8 mouse cellular contexts compared by ENCODE assay signal in the genomic region with DNA sequence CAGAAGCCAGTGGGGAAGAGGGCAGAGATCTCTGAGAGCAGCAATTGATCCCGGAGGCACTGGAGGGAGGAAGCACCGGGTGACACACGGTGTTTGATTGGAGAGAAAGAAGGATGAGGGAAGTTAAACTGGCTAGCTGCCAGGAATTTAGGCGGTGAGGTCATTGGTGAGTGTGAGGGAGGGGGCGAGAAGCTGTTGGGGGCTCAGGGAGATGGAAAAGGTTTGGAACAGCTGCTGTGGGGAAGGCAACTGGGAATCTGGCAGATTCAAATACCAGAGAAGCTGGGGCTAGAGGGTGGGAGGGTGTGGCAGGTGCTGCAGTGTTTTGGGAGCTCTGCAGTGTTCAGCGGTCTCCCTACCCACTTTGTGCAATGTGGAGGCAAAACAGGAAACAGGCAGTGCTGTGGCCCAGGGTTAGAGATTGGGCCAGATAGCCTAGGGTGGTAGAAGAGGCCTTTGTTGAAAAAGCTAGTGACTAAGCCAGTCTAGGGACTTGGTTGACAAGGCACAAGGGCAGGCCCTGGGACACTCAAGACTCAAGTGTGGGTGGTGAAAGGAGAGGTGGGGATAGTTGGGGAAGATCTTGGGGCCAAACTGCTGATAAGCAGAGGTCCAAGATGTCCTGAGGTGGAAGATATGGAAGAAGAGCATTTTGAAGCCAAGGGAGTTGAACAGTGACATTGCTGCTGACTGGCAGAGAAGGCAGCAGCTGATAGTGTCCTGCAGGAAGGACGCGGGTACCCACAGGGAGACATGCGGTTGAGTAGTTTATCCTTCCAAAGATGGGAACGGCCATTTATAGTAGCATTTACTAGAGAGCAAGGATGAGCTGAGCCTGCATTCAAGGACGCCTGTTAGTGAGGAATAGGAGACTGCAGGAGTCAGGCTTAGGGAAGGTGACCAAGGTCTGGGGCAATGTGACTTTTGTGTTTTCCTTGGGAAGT. TPM values are rescaled to one million over a fixed set of nuclear protein-coding genes. Genes with fewer than 3 reads are reported as not detected.
DNase-seq lines count a peak whose midpoint lies in the region; ATAC-seq and TF ChIP-seq lines count a peak whose summit lies in the region.

No protein-coding gene starts in this region.

- peak; percentile 29 to 53 for DNase-seq in adrenal gland, postnatal 36 days
- no peak for DNase-seq in adrenal gland, postnatal 4 days (ENCODE audit: low spot score in 2 of 2)
- peak; percentile 68 for DNase-seq in midbrain, embryonic 11.5 days (ENCODE audit: low spot score, missing footprints)
- peak; percentile 42 for DNase-seq in liver, postnatal 0 days
- DNase-seq in B cell, adult 2 months, result no peak
- DNase-seq in embryo, embryonic 11 days, result no peak

- H3K9ac ChIP-seq in midbrain, embryonic 11.5 days (ENCODE audit: low read length), result no peak overlapping the region
- no peak overlapping the region for H3K9ac ChIP-seq in midbrain, embryonic 15.5 days
- peak overlapping the region; percentile 22; the same call in 1 of the 2 replicates for H3K9ac ChIP-seq in heart, embryonic 11.5 days (ENCODE audit: low read depth, low read length)
- H3K9ac ChIP-seq in liver, postnatal 0 days (replicated peaks), result no peak overlapping the region; the same call in none of the 2 replicates

- peaks cover 6% of the 10 kb centered on the region for H3K4me1 ChIP-seq in midbrain, embryonic 11.5 days (ENCODE audit: control insufficient read depth, insufficient read depth, low read length)
- H3K4me1 ChIP-seq in midbrain, embryonic 15.5 days, result peaks cover 30% of the 10 kb centered on the region
- H3K4me1 ChIP-seq in heart, embryonic 11.5 days (ENCODE audit: control insufficient read depth, insufficient read depth, low read length), result peaks cover 64% of the 10 kb centered on the region
- peaks cover 30% of the 10 kb centered on the region for H3K4me1 ChIP-seq in liver, postnatal 0 days (ENCODE audit: insufficient read depth)

- no peak for TF ChIP-seq EP300 in liver, postnatal 0 days (IDR thresholded peaks at IDR 0.05; ENCODE audit: low read depth)

- H3K9me3 ChIP-seq in midbrain, embryonic 11.5 days (ENCODE audit: control insufficient read depth, low read length), result no peaks in the 10 kb centered on the region
- H3K9me3 ChIP-seq in midbrain, embryonic 15.5 days, result no peaks in the 10 kb centered on the region
- H3K9me3 ChIP-seq in heart, embryonic 11.5 days (replicated peaks; ENCODE audit: control insufficient read depth, low read length), result no peaks in the 10 kb centered on the region
- H3K9me3 ChIP-seq in liver, postnatal 0 days (ENCODE audit: low read length), result no peaks in the 10 kb centered on the region

- H3K27me3 ChIP-seq in midbrain, embryonic 11.5 days (ENCODE audit: control insufficient read depth, insufficient read depth, low read length), result no peaks in the 10 kb centered on the region
- no peaks in the 10 kb centered on the region for H3K27me3 ChIP-seq in midbrain, embryonic 15.5 days (replicated peaks)
- no peaks in the 10 kb centered on the region for H3K27me3 ChIP-seq in heart, embryonic 11.5 days (ENCODE audit: control insufficient read depth, insufficient read depth, low read length)
- H3K27me3 ChIP-seq in liver, postnatal 0 days (ENCODE audit: insufficient read depth, low read length), result no peaks in the 10 kb centered on the region

- H3K27ac ChIP-seq in midbrain, embryonic 11.5 days (ENCODE audit: low read depth, low read length), result no peak overlapping the region
- no peak overlapping the region for H3K27ac ChIP-seq in midbrain, embryonic 15.5 days
- H3K27ac ChIP-seq in heart, embryonic 11.5 days (ENCODE audit: low read depth, low read length), result peak overlapping the region; percentile 54
- H3K27ac ChIP-seq in liver, postnatal 0 days (ENCODE audit: low read depth), result peak overlapping the region; percentile 66

- H3K36me3 ChIP-seq in midbrain, embryonic 11.5 days (ENCODE audit: control insufficient read depth, insufficient read depth, low read length), result peaks cover 14% of the 10 kb centered on the region
- H3K36me3 ChIP-seq in midbrain, embryonic 15.5 days (replicated peaks), result peaks cover 15% of the 10 kb centered on the region
- peaks cover 34% of the 10 kb centered on the region for H3K36me3 ChIP-seq in heart, embryonic 11.5 days (ENCODE audit: control insufficient read depth, insufficient read depth, low read length)
- H3K36me3 ChIP-seq in liver, postnatal 0 days (replicated peaks; ENCODE audit: insufficient read depth, low read length), result peaks cover 47% of the 10 kb centered on the region

- H3K4me2 ChIP-seq in midbrain, embryonic 11.5 days, result no peak overlapping the region
- H3K4me2 ChIP-seq in midbrain, embryonic 15.5 days, result no peak overlapping the region
- H3K4me2 ChIP-seq in heart, embryonic 11.5 days, result peak overlapping the region; percentile 97
- peak overlapping the region; percentile 89 for H3K4me2 ChIP-seq in liver, postnatal 0 days (ENCODE audit: low read depth, low read length)

- H3K4me3 ChIP-seq in midbrain, embryonic 11.5 days (ENCODE audit: low read depth, low read length), result no peak overlapping the region
- no peak overlapping the region for H3K4me3 ChIP-seq in midbrain, embryonic 15.5 days
- H3K4me3 ChIP-seq in heart, embryonic 11.5 days (ENCODE audit: low read depth, low read length), result peak overlapping the region; percentile 90
- peak overlapping the region; percentile 87 for H3K4me3 ChIP-seq in liver, postnatal 0 days (ENCODE audit: low read depth, low read length)

- 75% methylated on average over 11 of the region's 11 CpGs for WGBS in midbrain, embryonic 11.5 days
- WGBS in midbrain, embryonic 15.5 days, result 61% methylated on average over 11 of the region's 11 CpGs
- WGBS in heart, embryonic 11.5 days (ENCODE audit: insufficient replicate concordance), result 28% methylated on average over 11 of the region's 11 CpGs
- 22% methylated on average over 11 of the region's 11 CpGs for WGBS in liver, postnatal 0 days (ENCODE audit: insufficient replicate concordance)

- no peak for TF ChIP-seq CTCF in liver, postnatal 0 days (IDR thresholded peaks at IDR 0.05; ENCODE audit: low read depth)

- no peak for ATAC-seq in midbrain, embryonic 11.5 days (ENCODE audit: low FRiP score)
- no peak for ATAC-seq in midbrain, embryonic 15.5 days (replicated peaks)
- ATAC-seq in heart, embryonic 11.5 days (replicated peaks; ENCODE audit: insufficient number of reproducible peaks, low FRiP score, low TSS enrichment), result no peak
- ATAC-seq in liver, postnatal 0 days, result no peak

RNA-seq across cellular contexts. Expression of a gene that starts 4.9 kb away (rescaled TPM):
- total RNA-seq in adrenal gland, postnatal 36 days (2021), result 100 to 1,000 TPM; 107 to 144 TPM
- 100 to 1,000 TPM; 106 to 111 TPM for total RNA-seq in adrenal gland, postnatal 4 days (2021)
- polyA plus RNA-seq in midbrain, embryonic 11.5 days (2014; fragmentation: Nextera tagmentation; extraction: Ambion mirVana), result 53.2 and 60.2 TPM in 2 replicates
- 54.9 and 56.0 TPM in 2 replicates for polyA plus RNA-seq in midbrain, embryonic 15.5 days (2015; fragmentation: Nextera tagmentation; extraction: Ambion mirVana)
- polyA plus RNA-seq in heart, embryonic 11.5 days (2014; fragmentation: Nextera tagmentation; extraction: Ambion mirVana), result 159 and 177 TPM in 2 replicates
- polyA plus RNA-seq in liver, postnatal 0 days (2015; fragmentation: Nextera tagmentation; extraction: Ambion mirVana), result 55.3 and 57.8 TPM in 2 replicates

RNA-seq across cellular contexts. Expression of a gene that starts 18.7 kb away (rescaled TPM):
- under 1 TPM; 0.46 to 0.49 TPM for total RNA-seq in adrenal gland, postnatal 36 days (2021)
- 1 to 10 TPM; 3.2 to 4.9 TPM for total RNA-seq in adrenal gland, postnatal 4 days (2021)
- polyA plus RNA-seq in midbrain, embryonic 11.5 days (2014; fragmentation: Nextera tagmentation; extraction: Ambion mirVana), result 0.30 and 0.66 TPM in 2 replicates
- polyA plus RNA-seq in midbrain, embryonic 15.5 days (2015; fragmentation: Nextera tagmentation; extraction: Ambion mirVana), result 0.37 and 0.43 TPM in 2 replicates
- 1.7 and 2.3 TPM in 2 replicates for polyA plus RNA-seq in heart, embryonic 11.5 days (2014; fragmentation: Nextera tagmentation; extraction: Ambion mirVana)
- 16.8 and 18.7 TPM in 2 replicates for polyA plus RNA-seq in liver, postnatal 0 days (2015; fragmentation: Nextera tagmentation; extraction: Ambion mirVana)

RNA-seq across cellular contexts. Expression of a gene that starts 29.9 kb away (rescaled TPM):
- under 1 TPM; 0.23 to 0.60 TPM for total RNA-seq in adrenal gland, postnatal 36 days (2021)
- total RNA-seq in adrenal gland, postnatal 4 days (2021), result 1 to 10 TPM; 1.3 to 1.5 TPM
- 3.0 TPM in 2 replicates for polyA plus RNA-seq in midbrain, embryonic 11.5 days (2014; fragmentation: Nextera tagmentation; extraction: Ambion mirVana)
- polyA plus RNA-seq in midbrain, embryonic 15.5 days (2015; fragmentation: Nextera tagmentation; extraction: Ambion mirVana), result 7.4 and 8.0 TPM in 2 replicates
- 0.23 and 0.25 TPM in 2 replicates for polyA plus RNA-seq in heart, embryonic 11.5 days (2014; fragmentation: Nextera tagmentation; extraction: Ambion mirVana)
- polyA plus RNA-seq in liver, postnatal 0 days (2015; fragmentation: Nextera tagmentation; extraction: Ambion mirVana), result not detected in 2 replicates

RNA-seq across cellular contexts. Expression of a gene that starts 45.7 kb away (rescaled TPM):
- total RNA-seq in adrenal gland, postnatal 36 days (2021), result 1 to 10 TPM; 2.3 to 5.9 TPM
- total RNA-seq in adrenal gland, postnatal 4 days (2021), result 1 to 10 TPM; 2.7 TPM
- polyA plus RNA-seq in midbrain, embryonic 11.5 days (2014; fragmentation: Nextera tagmentation; extraction: Ambion mirVana), result not detected in 2 replicates
- polyA plus RNA-seq in midbrain, embryonic 15.5 days (2015; fragmentation: Nextera tagmentation; extraction: Ambion mirVana), result not detected in 2 replicates
- polyA plus RNA-seq in heart, embryonic 11.5 days (2014; fragmentation: Nextera tagmentation; extraction: Ambion mirVana), result not detected in 2 replicates
- polyA plus RNA-seq in liver, postnatal 0 days (2015; fragmentation: Nextera tagmentation; extraction: Ambion mirVana), result not detected in 2 replicates

RNA-seq across cellular contexts. Expression of a gene that starts 50.9 kb away (rescaled TPM):
- 1 to 10 TPM; 1.3 to 6.4 TPM for total RNA-seq in adrenal gland, postnatal 36 days (2021)
- total RNA-seq in adrenal gland, postnatal 4 days (2021), result 1 to 10 TPM; 1.2 to 1.8 TPM
- not detected in 2 replicates for polyA plus RNA-seq in midbrain, embryonic 11.5 days (2014; fragmentation: Nextera tagmentation; extraction: Ambion mirVana)
- not detected in 2 replicates for polyA plus RNA-seq in midbrain, embryonic 15.5 days (2015; fragmentation: Nextera tagmentation; extraction: Ambion mirVana)
- polyA plus RNA-seq in heart, embryonic 11.5 days (2014; fragmentation: Nextera tagmentation; extraction: Ambion mirVana), result not detected in 2 replicates
- not detected in 2 replicates for polyA plus RNA-seq in liver, postnatal 0 days (2015; fragmentation: Nextera tagmentation; extraction: Ambion mirVana)

Comparison
In these comparisons a context has a peak if more than half of its experiments do, and no peak if none do; other contexts are left out.
1. DNase-seq: peak in adrenal gland, postnatal 36 days (2 of 2), midbrain, embryonic 11.5 days (single experiment) and liver, postnatal 0 days (single experiment); none in adrenal gland, postnatal 4 days (0 of 2), B cell, adult 2 months (0 of 2) and embryo, embryonic 11 days (single experiment).
2. H3K27ac ChIP-seq: peak in heart, embryonic 11.5 days (single experiment) and liver, postnatal 0 days (single experiment); none in midbrain, embryonic 11.5 days (single experiment) and midbrain, embryonic 15.5 days (single experiment).
3. H3K4me2 ChIP-seq: peak in heart, embryonic 11.5 days (single experiment) and liver, postnatal 0 days (single experiment); none in midbrain, embryonic 11.5 days (single experiment) and midbrain, embryonic 15.5 days (single experiment).
4. H3K4me3 ChIP-seq: peak in heart, embryonic 11.5 days (single experiment) and liver, postnatal 0 days (single experiment); none in midbrain, embryonic 11.5 days (single experiment) and midbrain, embryonic 15.5 days (single experiment).